Mouse (Mus musculus) kidney, embryonic 14.5 days (tissue): ENCODE data around the gene Mfsd6. TPM values are rescaled to one million over a fixed set of nuclear protein-coding genes. Genes with fewer than 3 reads are reported as not detected.
"Not testable (repeated sequence)": the region's sequence is repeated elsewhere in the genome, so short reads cannot be mapped to it uniquely, and the experiment has no call there.

ENCODE experiments used
- ATAC-seq: fragments of 200-750 bp; cut with Nextera tagmentation; 2 replicates; pipeline ENCODE4 v1.8.0; 2017; ENCODE audit warnings: moderate number of reproducible peaks, mild to moderate bottlenecking, moderate TSS enrichment, moderate library complexity; ENCODE audit not compliant: low FRiP score, low TSS enrichment
- H3K27ac ChIP-seq: fragments of 300-500 bp; sonication (generic); 2 replicates; pipeline ENCODE4 v1.5.1; 2014; ENCODE audit warnings: low read depth, mild to moderate bottlenecking, low read length, moderate library complexity, mixed read lengths
- H3K27me3 ChIP-seq: fragments of 300-500 bp; sonication (generic); 2 replicates; pipeline ENCODE4 v1.6.1; 2014; ENCODE audit warnings: mild to moderate bottlenecking, low read length; ENCODE audit not compliant: control insufficient read depth, insufficient read depth
- H3K36me3 ChIP-seq: fragments of 300-500 bp; sonication (generic); 2 replicates; pipeline ENCODE4 v1.6.1; 2014; ENCODE audit warnings: low read length, mixed read lengths; ENCODE audit not compliant: control insufficient read depth, insufficient read depth
- H3K4me1 ChIP-seq: fragments of 300-500 bp; sonication (generic); 2 replicates; pipeline ENCODE4 v1.6.1; 2014; ENCODE audit warnings: low read length, mixed read lengths; ENCODE audit not compliant: control insufficient read depth, insufficient read depth
- H3K4me2 ChIP-seq: fragments of 300-500 bp; sonication (generic); replicated peaks from 2 replicates; pipeline ENCODE4 v1.6.1; 2014; ENCODE audit warnings: low read depth, mild to moderate bottlenecking, low read length
- H3K4me3 ChIP-seq: fragments of 300-500 bp; sonication (generic); 2 replicates; pipeline ENCODE4 v1.5.1; 2014; ENCODE audit warnings: mild to moderate bottlenecking, low read length
- H3K9ac ChIP-seq: fragments of 300-500 bp; sonication (generic); 2 replicates; pipeline ENCODE4 v1.6.1; 2014; ENCODE audit warnings: low read depth, mild to moderate bottlenecking, low read length, moderate library complexity
- H3K9me3 ChIP-seq: fragments of 300-500 bp; sonication (generic); 2 replicates; pipeline ENCODE4 v1.6.1; 2016; ENCODE audit warnings: low read length; ENCODE audit not compliant: control insufficient read depth
- WGBS: fragments of 180-500 bp; shearing (Covaris S2); extraction: QIAGEN DNeasy Blood & Tissue Kit; methylation state at CpG from one replicate; pipeline ENCODE4 v1.1.7; 2014; 5-methylcytosine and 5-hydroxymethylcytosine counted together
- polyA plus RNA-seq: library from polyadenylated mRNA; unstranded; fragments of >200 nt; fragmentation: Nextera tagmentation; extraction: Ambion mirVana; gene quantifications from 2 replicates; pipeline ENCODE4 v1.2.1, GENCODE M21; 2014

The Mfsd6 gene
- polyA plus RNA-seq, 1 experiment from 2014 or later, result 4.3 TPM

DNA sequence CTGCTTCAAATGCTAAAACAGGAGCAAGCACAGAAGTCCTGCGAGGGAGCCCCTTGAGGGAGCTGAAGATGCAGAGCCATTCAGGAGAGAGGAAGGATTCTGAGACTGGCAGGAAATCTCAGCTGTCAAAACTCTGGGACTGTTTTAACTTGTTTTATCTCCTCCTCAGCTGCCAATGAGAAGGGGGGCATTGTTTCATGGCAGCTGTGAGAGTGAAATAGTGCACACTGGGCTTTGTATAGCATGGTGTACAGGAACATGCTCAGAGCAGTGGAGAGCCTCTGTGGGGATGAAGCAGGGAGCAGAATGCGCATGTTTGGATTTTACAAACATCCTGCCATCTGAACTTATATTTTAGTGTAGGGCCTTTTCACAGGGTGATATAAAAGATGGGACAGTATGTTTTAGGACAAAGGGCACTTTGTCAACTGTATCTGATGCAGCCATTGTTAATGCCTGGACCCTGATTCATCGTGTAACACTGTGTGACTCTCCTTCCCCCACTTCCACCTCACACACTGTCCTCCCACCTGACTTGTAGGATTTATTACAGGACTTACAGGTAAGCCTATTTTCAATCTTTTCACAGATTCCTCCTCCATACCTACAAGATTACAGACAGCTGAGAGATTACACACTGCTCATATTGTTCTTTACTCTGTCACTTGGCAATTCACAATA is 9.1 kb downstream of the Mfsd6 start:
- no peak overlapping the region for H3K9ac ChIP-seq
- no peak overlapping the region for H3K4me3 ChIP-seq
- no peak overlapping the region for H3K27ac ChIP-seq
- H3K9me3 ChIP-seq, result no peaks in the 10 kb centered on the region
- no peak for ATAC-seq
- no peaks in the 10 kb centered on the region for H3K27me3 ChIP-seq
- H3K36me3 ChIP-seq, result no peaks in the 10 kb centered on the region
- no peak overlapping the region for H3K4me2 ChIP-seq
- no peaks in the 10 kb centered on the region for H3K4me1 ChIP-seq
- 57% methylated on average over 3 of the region's 3 CpGs for WGBS

DNA sequence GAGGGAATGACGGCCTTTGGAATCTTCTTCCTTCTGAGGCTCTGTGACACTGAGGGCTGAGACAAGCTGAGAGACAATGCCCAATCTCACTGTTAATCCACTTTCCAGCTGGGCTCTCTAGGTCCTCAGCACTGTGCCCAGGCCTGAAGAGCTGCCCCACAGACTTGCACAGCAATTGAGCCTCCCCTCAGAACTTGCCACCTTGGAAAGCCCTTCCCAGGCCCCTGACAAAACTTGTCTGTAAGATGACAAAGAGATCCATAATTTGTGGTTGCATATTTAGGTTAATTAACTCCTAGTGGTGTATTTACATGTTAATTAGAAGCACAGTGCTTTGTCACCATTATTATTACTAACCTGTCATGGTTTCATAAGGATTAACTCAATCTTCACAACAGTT is 12.8 kb downstream of the Mfsd6 start:
- Histone ChIP-seq H3K27ac (no peak overlapping the region), H3K4me1 (no peaks in the 10 kb centered on the region), H3K9me3 (no peaks in the 10 kb centered on the region), H3K27me3 (no peaks in the 10 kb centered on the region), H3K36me3 (no peaks in the 10 kb centered on the region), H3K4me2 (no peak overlapping the region), H3K9ac (no peak overlapping the region), H3K4me3 (no peak overlapping the region)
- ATAC-seq, result no peak
- WGBS, result 21% methylated on average over 1 of the region's 1 CpGs

DNA sequence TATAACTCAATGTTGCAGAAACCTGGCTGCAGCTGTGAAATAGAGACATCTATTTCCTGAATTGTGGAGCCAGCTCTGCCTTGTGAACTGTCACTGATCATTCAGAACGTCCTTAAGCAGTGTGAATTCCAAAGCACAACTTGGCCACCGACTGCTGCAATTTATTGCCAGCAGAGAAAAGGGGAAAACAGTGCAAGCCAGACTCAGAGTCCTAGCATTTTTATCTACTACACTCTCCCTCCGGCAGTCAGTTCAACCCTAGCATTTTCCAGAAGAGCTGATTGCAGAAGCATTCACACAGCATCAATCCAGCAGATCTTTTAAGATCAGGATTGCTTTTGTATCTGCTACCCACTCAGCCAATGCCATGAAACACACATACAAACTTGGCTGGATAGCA is 13.2 kb downstream of the Mfsd6 start:
- H3K4me3 ChIP-seq, result no peak overlapping the region
- WGBS, result 35% methylated on average over 3 of the region's 3 CpGs

DNA sequence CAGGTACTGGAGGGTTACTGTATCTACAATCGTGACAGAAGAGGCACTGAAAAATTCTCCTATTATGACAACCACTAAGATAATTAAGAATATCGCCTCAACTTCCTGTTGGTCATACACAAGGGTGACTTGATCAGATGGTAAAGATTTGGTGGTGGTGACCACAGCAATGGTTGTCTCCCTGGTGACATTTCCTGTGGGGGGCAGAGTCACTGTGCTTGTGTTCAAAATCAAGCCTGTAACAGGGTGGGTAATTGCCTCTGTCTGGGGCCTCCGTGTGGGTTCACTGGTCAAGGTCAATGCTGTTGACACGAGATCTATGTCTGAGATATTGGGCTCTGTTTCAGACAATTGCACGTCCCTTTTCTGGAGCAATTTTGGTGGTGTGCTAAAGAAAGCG is 18.5 kb downstream of the Mfsd6 start:
- H3K4me3 ChIP-seq, result no peak overlapping the region
- no peaks in the 10 kb centered on the region for H3K27me3 ChIP-seq
- WGBS, result 52% methylated on average over 6 of the region's 6 CpGs
- no peak for ATAC-seq
- H3K9ac ChIP-seq, result no peak overlapping the region
- no peaks in the 10 kb centered on the region for H3K9me3 ChIP-seq
- H3K36me3 ChIP-seq, result no peaks in the 10 kb centered on the region
- H3K4me2 ChIP-seq, result no peak overlapping the region
- no peak overlapping the region for H3K27ac ChIP-seq
- H3K4me1 ChIP-seq, result no peaks in the 10 kb centered on the region

More for the DNA sequence above, 13.2 kb downstream of the Mfsd6 start:
- ATAC-seq, result no peak
- Histone ChIP-seq H3K4me2 (no peak overlapping the region), H3K4me1 (no peaks in the 10 kb centered on the region), H3K36me3 (no peaks in the 10 kb centered on the region), H3K9me3 (no peaks in the 10 kb centered on the region), H3K27ac (no peak overlapping the region), H3K9ac (no peak overlapping the region), H3K27me3 (no peaks in the 10 kb centered on the region)

GRCm38 (mm10) chr1:52707030-52707429 is 20.2 kb downstream of the Mfsd6 start:
- Histone ChIP-seq H3K9ac (no peak overlapping the region), H3K4me2 (no peak overlapping the region), H3K9me3 (no peaks in the 10 kb centered on the region), H3K4me3 (no peak overlapping the region), H3K27me3 (no peaks in the 10 kb centered on the region), H3K4me1 (no peaks in the 10 kb centered on the region), H3K27ac (no peak overlapping the region), H3K36me3 (no peaks in the 10 kb centered on the region)
- ATAC-seq, result no peak
- WGBS, result 91% methylated on average over 3 of the region's 3 CpGs

DNA sequence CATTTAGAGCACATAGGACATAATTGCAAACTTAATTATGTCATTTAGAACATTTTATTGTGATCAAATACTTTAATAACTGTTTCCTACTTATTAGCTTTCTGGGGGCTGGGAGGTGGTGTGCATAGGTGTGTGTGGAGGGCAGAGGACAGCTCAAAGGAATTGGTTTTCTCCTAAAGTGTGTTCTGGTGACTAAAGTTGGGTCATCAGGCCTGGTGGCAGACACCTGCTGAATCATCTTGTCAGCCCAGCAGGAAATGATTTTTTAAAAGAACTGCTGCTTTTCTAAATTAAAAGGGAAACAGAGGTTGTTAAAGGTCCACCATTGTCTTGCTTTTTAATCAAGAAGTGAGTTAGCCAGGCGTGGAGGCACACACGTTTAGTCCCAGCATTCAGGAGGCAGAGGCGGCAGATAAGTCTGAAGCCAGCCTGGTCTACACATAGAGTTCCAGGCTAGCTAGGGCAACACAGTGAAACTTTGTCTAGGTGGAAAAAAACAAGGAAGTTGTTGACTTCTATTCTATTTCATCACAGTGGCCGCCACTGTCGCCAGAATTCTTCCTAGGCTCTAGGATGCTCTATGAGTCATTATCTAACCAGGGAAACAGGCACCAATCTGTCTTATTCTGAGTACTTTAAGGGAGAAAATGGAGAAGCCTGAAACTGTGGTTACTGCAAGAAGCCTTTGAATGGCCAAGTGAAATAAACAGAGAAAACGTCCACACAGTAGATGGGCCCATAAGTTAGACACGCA is 24.3 kb downstream of the Mfsd6 start:
- no peak overlapping the region for H3K4me3 ChIP-seq
- ATAC-seq, result no peak
- H3K4me1 ChIP-seq, result no peaks in the 10 kb centered on the region
- H3K4me2 ChIP-seq, result no peak overlapping the region
- H3K36me3 ChIP-seq, result no peaks in the 10 kb centered on the region
- no peaks in the 10 kb centered on the region for H3K9me3 ChIP-seq
- H3K9ac ChIP-seq, result no peak overlapping the region
- no peak overlapping the region for H3K27ac ChIP-seq
- 78% methylated on average over 7 of the region's 7 CpGs for WGBS
- H3K27me3 ChIP-seq, result no peaks in the 10 kb centered on the region

GRCm38 (mm10) chr1:52701941-52702340 is 25.3 kb downstream of the Mfsd6 start:
- Histone ChIP-seq H3K9me3 (no peaks in the 10 kb centered on the region), H3K27me3 (no peaks in the 10 kb centered on the region), H3K4me2 (no peak overlapping the region), H3K9ac (no peak overlapping the region), H3K36me3 (no peaks in the 10 kb centered on the region), H3K4me1 (no peaks in the 10 kb centered on the region), H3K4me3 (no peak overlapping the region), H3K27ac (no peak overlapping the region)
- WGBS, result 85% methylated on average over 1 of the region's 1 CpGs
- ATAC-seq, result no peak

DNA sequence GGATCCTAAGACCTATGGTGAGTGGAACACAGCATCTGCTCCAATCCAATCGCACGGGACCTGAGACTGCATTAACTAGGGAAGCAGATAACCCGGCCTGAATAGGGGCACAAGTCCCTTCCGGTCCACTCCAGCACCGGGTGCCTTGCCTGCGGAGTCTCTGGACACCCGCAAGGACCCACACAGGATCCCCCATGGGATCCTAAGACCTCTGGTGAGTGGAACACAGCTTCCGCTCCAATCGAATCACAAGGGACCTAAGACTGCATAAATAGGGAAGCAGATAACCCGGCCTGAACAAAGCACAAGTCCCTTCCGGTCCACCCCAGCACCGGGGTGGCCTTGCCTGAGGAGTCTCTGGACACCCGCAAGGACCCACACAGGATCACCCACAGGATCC is 32.8 kb downstream of the Mfsd6 start:
- WGBS, result 91% methylated on average over 13 of the region's 13 CpGs

DNA sequence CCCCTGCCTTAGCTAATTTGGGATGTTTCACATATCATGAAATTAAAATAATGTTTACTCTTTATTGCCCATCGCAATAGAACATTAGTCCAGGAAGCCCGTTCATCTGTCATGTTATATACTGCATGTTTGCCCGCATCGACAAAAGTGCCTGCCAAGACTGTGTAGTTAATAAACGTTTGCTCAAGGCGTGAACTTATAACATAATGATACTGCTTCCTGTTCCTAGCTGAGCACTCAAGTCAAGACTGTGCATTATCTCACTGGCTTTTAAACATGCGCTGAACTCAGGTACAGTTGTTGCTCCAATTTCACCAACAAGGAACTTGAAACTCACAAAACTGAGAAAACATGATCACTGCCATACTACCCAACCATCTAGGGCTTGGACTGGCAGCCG is 39.6 kb downstream of the Mfsd6 start:
- Histone ChIP-seq H3K4me3 (no peak overlapping the region), H3K27ac (no peak overlapping the region), H3K4me2 (no peak overlapping the region), H3K36me3 (no peaks in the 10 kb centered on the region), H3K4me1 (no peaks in the 10 kb centered on the region), H3K27me3 (no peaks in the 10 kb centered on the region), H3K9me3 (no peaks in the 10 kb centered on the region), H3K9ac (no peak overlapping the region)
- 86% methylated on average over 8 of the region's 8 CpGs for WGBS
- no peak for ATAC-seq

More for the DNA sequence above, 32.8 kb downstream of the Mfsd6 start:
- not testable (repeated sequence) for H3K9ac ChIP-seq, H3K36me3 ChIP-seq, H3K4me3 ChIP-seq, H3K9me3 ChIP-seq, H3K4me1 ChIP-seq, ATAC-seq, H3K27ac ChIP-seq, H3K4me2 ChIP-seq, H3K27me3 ChIP-seq
